Mouse (Mus musculus) kidney, postnatal 0 days (tissue): ENCODE results near the gene Sdk1. TPM values are rescaled to one million over a fixed set of nuclear protein-coding genes. Genes with fewer than 3 reads are reported as not detected.

ENCODE experiments used
- ATAC-seq: fragments of 200-750 bp; cut with Nextera tagmentation; replicated peaks from 2 replicates; pipeline ENCODE4 v1.8.0; 2017; ENCODE audit warnings: low read depth, moderate number of reproducible peaks, moderate TSS enrichment, moderate library complexity; ENCODE audit not compliant: low FRiP score
- DNase-seq: peaks from one replicate; pipeline ENCODE4 v3.0.0-alpha.2; 2016; ENCODE audit warnings: low spot score
- H3K27ac ChIP-seq: fragments of 300-500 bp; sonication (generic); 2 replicates; pipeline ENCODE4 v1.5.1; 2014; ENCODE audit warnings: mild to moderate bottlenecking
- H3K27me3 ChIP-seq: fragments of 300-500 bp; sonication (generic); 2 replicates; pipeline ENCODE4 v1.6.1; 2014; ENCODE audit warnings: low read length, mixed read lengths; ENCODE audit not compliant: insufficient read depth
- H3K36me3 ChIP-seq: fragments of 300-500 bp; sonication (generic); 2 replicates; pipeline ENCODE4 v1.6.1; 2014; ENCODE audit warnings: low read length, mixed read lengths; ENCODE audit not compliant: insufficient read depth
- H3K4me1 ChIP-seq: fragments of 300-500 bp; sonication (generic); replicated peaks from 2 replicates; pipeline ENCODE4 v1.6.1; 2014; ENCODE audit warnings: antibody characterized with exemption, low read length, mixed read lengths; ENCODE audit not compliant: insufficient read depth
- H3K4me2 ChIP-seq: fragments of 300-500 bp; sonication (generic); 2 replicates; pipeline ENCODE4 v1.6.1; 2014; ENCODE audit warnings: mild to moderate bottlenecking, low read length, moderate library complexity, mixed read lengths
- H3K4me3 ChIP-seq: fragments of 300-500 bp; sonication (generic); replicated peaks from 2 replicates; pipeline ENCODE4 v1.5.1; 2014; ENCODE audit warnings: low read depth, low read length
- H3K9ac ChIP-seq: fragments of 300-500 bp; sonication (generic); 2 replicates; pipeline ENCODE4 v1.6.1; 2014; ENCODE audit warnings: low read depth, low read length
- H3K9me3 ChIP-seq: fragments of 300-500 bp; sonication (generic); replicated peaks from 2 replicates; pipeline ENCODE4 v1.6.1; 2016; ENCODE audit warnings: low read length, inconsistent platforms, mixed read lengths
- CTCF ChIP-seq: IDR thresholded peaks from 2 replicates; pipeline ENCODE4 v1.5.1; 2016; ENCODE audit warnings: antibody characterized with exemption, low read depth, mild to moderate bottlenecking, moderate library complexity
- WGBS: fragments of 180-500 bp; shearing (Covaris S2); extraction: QIAGEN DNeasy Blood & Tissue Kit; methylation state at CpG from one replicate; pipeline ENCODE4 v1.1.7; 2014; 5-methylcytosine and 5-hydroxymethylcytosine counted together
- polyA plus RNA-seq: library from polyadenylated mRNA; unstranded; fragments of >200 nt; fragmentation: Nextera tagmentation; extraction: Ambion mirVana; gene quantifications from 2 replicates; pipeline ENCODE4 v1.2.1, GENCODE M21; 2015

The Sdk1 gene
- polyA plus RNA-seq, 1 experiment from 2014 or later, result 2.1 TPM

GRCm38 (mm10) chr5:141463417-141463816 lies 222.1 kb downstream of the Sdk1 start:
- H3K9me3 ChIP-seq, result no peaks in the 10 kb centered on the region
- no peaks in the 10 kb centered on the region for H3K4me1 ChIP-seq
- 69% methylated on average over 2 of the region's 2 CpGs for WGBS
- H3K4me3 ChIP-seq, result no peak overlapping the region
- no peak for DNase-seq
- no peak overlapping the region for H3K27ac ChIP-seq
- H3K27me3 ChIP-seq, result no peaks in the 10 kb centered on the region
- H3K4me2 ChIP-seq, result no peak overlapping the region
- H3K9ac ChIP-seq, result no peak overlapping the region
- TF ChIP-seq CTCF, result no peak; the same call in 1 of the 2 replicates
- ATAC-seq, result no peak
- no peaks in the 10 kb centered on the region for H3K36me3 ChIP-seq

GRCm38 (mm10) chr5:141468821-141469220 lies 227.5 kb downstream of the Sdk1 start:
- H3K4me2 ChIP-seq, result no peak overlapping the region
- TF ChIP-seq CTCF, result no peak

GRCm38 (mm10) chr5:141505281-141505680 lies 264.0 kb downstream of the Sdk1 start:
- TF ChIP-seq CTCF, result no peak
- DNase-seq (no peak), ATAC-seq (no peak)
- no peak overlapping the region for H3K27ac ChIP-seq
- WGBS, result 50% methylated on average over 6 of the region's 6 CpGs
- no peak overlapping the region for H3K9ac ChIP-seq
- H3K27me3 ChIP-seq, result no peaks in the 10 kb centered on the region
- H3K9me3 ChIP-seq, result no peaks in the 10 kb centered on the region
- no peak overlapping the region for H3K4me3 ChIP-seq
- no peak overlapping the region for H3K4me2 ChIP-seq
- no peaks in the 10 kb centered on the region for H3K36me3 ChIP-seq
- H3K4me1 ChIP-seq, result no peaks in the 10 kb centered on the region

More at GRCm38 (mm10) chr5:141468821-141469220, 227.5 kb downstream of the Sdk1 start:
- Histone ChIP-seq H3K36me3 (no peaks in the 10 kb centered on the region), H3K4me3 (no peak overlapping the region), H3K4me1 (no peaks in the 10 kb centered on the region), H3K27me3 (no peaks in the 10 kb centered on the region), H3K9ac (no peak overlapping the region), H3K27ac (no peak overlapping the region), H3K9me3 (no peaks in the 10 kb centered on the region)
- DNase-seq (no peak), ATAC-seq (no peak)
- 48% methylated on average over 5 of the region's 5 CpGs for WGBS

- Histone ChIP-seq H3K9ac (no peak overlapping the region), H3K4me3 (no peak overlapping the region), H3K4me1 (no peaks in the 10 kb centered on the region), H3K36me3 (no peaks in the 10 kb centered on the region), H3K4me2 (no peak overlapping the region), H3K27ac (no peak overlapping the region), H3K9me3 (no peaks in the 10 kb centered on the region), H3K27me3 (no peaks in the 10 kb centered on the region)
- 83% methylated on average over 3 of the region's 3 CpGs for WGBS
- no peak for DNase-seq
- no peak for TF ChIP-seq CTCF
- no peak for ATAC-seq
These were observed 265.1 kb downstream of the Sdk1 start for GRCm38 (mm10) chr5:141506344-141506743.

GRCm38 (mm10) chr5:141524801-141525715 lies 283.8 kb downstream of the Sdk1 start:
- WGBS, result 20% methylated on average over 13 of the region's 13 CpGs
- Histone ChIP-seq H3K4me1 (no peaks in the 10 kb centered on the region), H3K27me3 (no peaks in the 10 kb centered on the region), H3K27ac (no peak overlapping the region), H3K4me2 (peak overlapping the region; percentile 10; the same call in 1 of the 2 replicates), H3K9me3 (no peaks in the 10 kb centered on the region), H3K36me3 (no peaks in the 10 kb centered on the region), H3K9ac (no peak overlapping the region), H3K4me3 (no peak overlapping the region)
- ATAC-seq (no peak), DNase-seq (peak; percentile 32)
- no peak for TF ChIP-seq CTCF

- 68% methylated on average over 5 of the region's 5 CpGs for WGBS
- H3K4me3 ChIP-seq, result no peak overlapping the region
- no peak for DNase-seq
These were observed 298.9 kb downstream of the Sdk1 start for GRCm38 (mm10) chr5:141540193-141540592.

More at GRCm38 (mm10) chr5:141540193-141540592, 298.9 kb downstream of the Sdk1 start:
- TF ChIP-seq CTCF, result peak; percentile 44
- H3K27ac ChIP-seq, result no peak overlapping the region
- H3K36me3 ChIP-seq, result no peaks in the 10 kb centered on the region
- no peaks in the 10 kb centered on the region for H3K9me3 ChIP-seq
- H3K4me2 ChIP-seq, result no peak overlapping the region
- no peaks in the 10 kb centered on the region for H3K27me3 ChIP-seq
- no peak for ATAC-seq
- no peak overlapping the region for H3K9ac ChIP-seq
- no peaks in the 10 kb centered on the region for H3K4me1 ChIP-seq
